Mouse (Mus musculus) adipose tissue, adult 10 weeks (tissue): ENCODE data around the gene Cenpi. TPM values are rescaled to one million over a fixed set of nuclear protein-coding genes. Genes with fewer than 3 reads are reported as not detected.

Experiments used
- polyA plus RNA-seq: library from polyadenylated mRNA; stranded (reverse); fragments of 350-450 nt; fragmentation: Illumina TruSeq; extraction: RNeasy Lipid Tissue Mini Kit (QIAGEN cat#74804); gene quantifications from one replicate; pipeline ENCODE4 v1.2.3, GENCODE M21; 2014; ENCODE audit warnings: low read depth, low replicate concordance

Gene Cenpi
- 0.58 TPM for polyA plus RNA-seq

GRCm38 (mm10) chrX:134307534-134308274 lies at the start of gene Cenpi:
Cenpi (plus strand) TSS chrX:134308084.

GRCm38 (mm10) chrX:134276275-134277160 lies 31.4 kb upstream of the Cenpi start, which contains the start of gene Trmt2b:
Trmt2b (minus strand) TSS chrX:134276984.

GRCm38 (mm10) chrX:134403863-134404583 lies 96.1 kb downstream of the Cenpi start, which contains the start of gene Drp2:
Drp2 (plus strand) TSS chrX:134404551.

Other genes starting within 250 kb of the Cenpi start
- 35.9 TPM for gene Cstf2, start 248.9 kb upstream of the Cenpi start, polyA plus RNA-seq
- gene Xkrx, start 146.0 kb upstream of the Cenpi start, polyA plus RNA-seq = 16.2 TPM
- 1.2 TPM for gene Arl13a, start 120.6 kb upstream of the Cenpi start, polyA plus RNA-seq
- gene Nox1, start 86.1 kb upstream of the Cenpi start, polyA plus RNA-seq = 0.36 TPM
- gene Trmt2b, start 31.1 kb upstream of the Cenpi start, polyA plus RNA-seq = 15.2 TPM
- 2.4 TPM for gene Tmem35a, start 12.9 kb upstream of the Cenpi start, polyA plus RNA-seq
- 1.3 TPM for gene Drp2, start 96.5 kb downstream of the Cenpi start, polyA plus RNA-seq
- gene Taf7l, start 168.4 kb downstream of the Cenpi start, polyA plus RNA-seq = 0.45 TPM
- gene Timm8a1, start 233.8 kb downstream of the Cenpi start, polyA plus RNA-seq = 11.6 TPM